Mouse (Mus musculus) T-cell, adult 2 months (primary cell): Measurements from ENCODE around the gene Syt16.

Experiments
- DNase-seq: peaks from one replicate; pipeline ENCODE4 v3.0.0; 2022; ENCODE audit warnings: low spot score

Syt16 gene

GRCm38 (mm10) chr12:74108663-74109081 lies 111.2 kb downstream of the Syt16 start:
- DNase-seq = no peak

DNA sequence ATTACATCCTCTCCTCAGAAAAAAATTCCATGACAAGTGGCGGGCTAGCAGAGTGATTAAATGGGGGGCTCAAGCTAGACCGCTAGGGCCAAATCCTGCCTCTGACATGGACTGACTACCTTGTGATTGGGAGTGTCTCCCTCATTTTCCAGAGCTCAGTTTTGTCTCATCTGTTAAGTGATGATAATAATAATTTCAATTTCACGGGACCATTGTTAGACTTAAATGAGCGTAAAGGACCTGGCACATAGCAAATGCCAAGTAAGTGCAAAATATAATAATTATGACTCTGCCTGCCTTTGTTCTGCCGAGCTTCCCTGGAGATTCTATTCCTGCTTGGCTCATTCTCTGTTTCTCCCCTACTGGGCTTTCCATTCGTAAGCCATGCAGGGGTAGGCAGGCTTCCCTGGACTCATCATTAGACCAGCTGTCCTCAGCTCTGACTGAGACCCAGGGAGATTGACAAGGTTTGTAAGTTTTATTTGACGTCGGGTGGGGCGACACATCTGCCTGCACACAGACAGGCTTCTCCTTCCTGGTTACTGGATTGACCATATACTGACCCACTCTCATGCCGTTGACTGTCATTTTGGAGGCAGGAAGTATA lies 112.1 kb downstream of the Syt16 start:
- DNase-seq = no peak

- no peak for DNase-seq
These were observed 119.4 kb downstream of the Syt16 start for GRCm38 (mm10) chr12:74116825-74117224.

- no peak for DNase-seq
These were observed 128.3 kb downstream of the Syt16 start for GRCm38 (mm10) chr12:74125796-74126195.

DNA sequence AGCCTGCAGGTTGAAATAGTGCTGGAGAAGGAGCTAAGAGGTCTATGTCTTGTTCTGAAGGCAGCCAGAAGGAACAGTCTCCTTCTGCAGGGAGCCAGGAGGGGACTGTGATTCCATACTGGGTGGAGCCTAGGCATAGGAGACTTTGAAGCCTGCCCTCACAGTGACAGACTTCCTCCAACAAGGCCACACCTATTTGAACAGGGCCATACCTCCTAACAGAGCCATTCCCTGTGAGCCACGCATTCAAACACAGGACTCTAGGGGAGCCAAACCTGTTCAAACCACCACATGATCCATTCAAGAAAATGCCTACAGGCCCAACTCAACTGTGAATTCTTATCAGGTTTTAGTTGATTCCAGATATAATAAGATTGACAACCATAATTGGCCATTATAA lies 130.8 kb downstream of the Syt16 start:
- no peak for DNase-seq

GRCm38 (mm10) chr12:74131790-74132189 lies 134.3 kb downstream of the Syt16 start:
- no peak for DNase-seq

- DNase-seq = no peak
These were observed 144.7 kb downstream of the Syt16 start for GRCm38 (mm10) chr12:74142147-74142546.

DNA sequence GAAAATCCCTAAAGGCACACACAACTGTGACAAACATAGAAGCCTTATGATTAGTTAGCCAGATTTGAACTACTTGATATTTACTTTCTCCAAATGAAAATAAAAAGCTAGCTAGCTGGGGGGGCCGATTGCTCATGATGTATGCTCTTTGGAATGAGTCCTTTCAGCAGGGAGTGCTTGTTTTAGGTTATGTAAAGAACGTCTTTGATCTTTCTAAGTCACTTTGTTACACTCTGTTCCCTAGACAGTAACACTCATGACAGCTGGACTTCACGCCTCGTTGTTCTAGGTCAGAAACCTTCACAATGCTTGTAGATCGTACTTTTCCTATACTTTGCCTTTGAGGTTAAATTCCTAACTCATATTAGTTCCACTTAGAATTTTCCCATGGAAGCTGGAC lies 146.9 kb downstream of the Syt16 start:
- no peak for DNase-seq

GRCm38 (mm10) chr12:74160791-74161190 lies 163.3 kb downstream of the Syt16 start:
- no peak for DNase-seq

GRCm38 (mm10) chr12:74163080-74163479 lies 165.6 kb downstream of the Syt16 start:
- DNase-seq = no peak

DNA sequence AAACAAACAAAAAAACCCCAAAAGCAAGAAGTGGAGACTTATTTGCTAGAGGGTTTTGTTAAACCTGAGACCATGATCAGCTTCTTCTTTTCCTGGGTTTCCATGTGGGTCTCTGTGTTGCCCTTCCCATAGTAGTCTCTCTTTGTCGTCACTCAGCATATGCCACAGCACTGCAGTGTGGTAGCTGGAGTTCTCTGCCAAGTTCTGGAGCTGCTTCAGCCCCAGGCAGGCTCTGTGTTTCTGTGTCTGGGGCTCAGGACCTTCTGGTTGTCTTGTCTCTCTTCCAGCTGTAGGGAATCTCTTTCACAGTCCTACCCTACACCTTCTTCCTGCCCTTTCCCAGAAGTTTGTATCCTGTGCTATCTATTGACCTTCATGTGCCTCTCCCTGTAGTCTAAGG lies 173.8 kb downstream of the Syt16 start:
- DNase-seq = no peak

- DNase-seq = no peak
These were observed 176.4 kb downstream of the Syt16 start for GRCm38 (mm10) chr12:74173902-74174301.

- DNase-seq = no peak
These were observed 187.1 kb downstream of the Syt16 start for GRCm38 (mm10) chr12:74184596-74184995.

DNA sequence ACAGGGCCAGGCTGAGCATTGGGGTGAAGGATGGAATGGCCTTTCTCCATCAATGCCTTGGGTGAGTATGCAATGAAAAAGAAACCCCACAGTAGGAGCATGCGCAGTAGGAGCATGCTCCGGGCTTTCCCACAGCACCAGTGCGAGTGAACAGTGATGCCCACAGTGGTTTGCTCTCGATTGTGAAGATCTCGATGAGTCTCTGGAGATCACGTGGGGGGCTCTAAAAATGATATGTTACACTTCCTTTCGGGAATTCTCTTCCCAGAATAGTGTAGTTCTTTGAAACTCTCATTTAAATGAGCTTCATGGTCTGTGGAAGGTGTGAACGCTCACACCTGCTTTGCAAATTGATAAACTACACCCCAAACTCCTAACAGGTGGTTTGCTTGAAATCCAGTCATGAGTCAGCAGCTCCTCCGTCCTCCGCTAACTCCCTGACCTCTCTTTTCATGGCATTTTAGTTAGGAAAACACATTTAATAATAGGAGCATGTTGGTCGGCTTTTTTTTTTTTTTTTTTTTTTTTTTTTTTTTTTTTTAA lies 190.9 kb downstream of the Syt16 start:
- no peak for DNase-seq

DNA sequence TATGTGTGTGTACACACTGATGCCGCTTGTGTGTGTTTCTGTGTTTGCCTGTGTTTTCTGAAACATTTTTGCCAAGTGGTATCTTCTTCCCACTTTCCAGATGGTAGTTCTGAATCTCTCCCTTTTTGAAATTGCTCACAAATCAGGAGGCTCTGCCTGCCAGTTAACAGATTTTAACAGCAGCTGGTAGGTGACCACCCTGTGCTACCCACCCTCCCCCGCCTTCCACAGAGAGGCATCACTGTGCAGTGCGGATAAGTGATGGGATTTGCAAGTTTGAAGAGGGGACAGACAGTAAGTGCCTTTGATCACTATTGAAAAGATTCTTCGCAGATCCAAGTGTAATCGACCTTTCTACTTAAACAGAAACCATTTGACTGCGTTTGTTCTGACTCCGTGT lies 191.4 kb downstream of the Syt16 start:
- no peak for DNase-seq

GRCm38 (mm10) chr12:74189840-74190239 lies 192.4 kb downstream of the Syt16 start:
- no peak for DNase-seq

DNA sequence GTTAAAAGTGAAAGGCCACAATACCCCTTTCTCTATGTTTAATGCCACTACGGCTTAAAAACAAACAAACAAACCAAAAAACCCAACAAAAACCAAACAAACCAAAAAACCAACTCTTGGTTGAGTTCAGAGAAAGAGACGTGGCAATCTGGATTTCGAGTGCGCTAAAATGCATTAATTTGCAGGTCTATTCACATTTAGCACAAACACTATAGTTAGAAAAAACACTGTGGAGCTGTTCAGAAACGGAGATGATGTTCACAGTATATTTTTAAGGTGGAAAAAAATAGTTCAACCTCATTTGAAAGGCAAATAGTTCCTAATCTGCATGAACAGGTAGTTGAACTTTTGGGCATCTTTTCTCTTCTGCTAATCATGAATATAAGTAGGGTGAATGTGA lies 192.8 kb downstream of the Syt16 start:
- no peak for DNase-seq

GRCm38 (mm10) chr12:74192552-74192951 lies 195.1 kb downstream of the Syt16 start:
- DNase-seq = no peak

DNA sequence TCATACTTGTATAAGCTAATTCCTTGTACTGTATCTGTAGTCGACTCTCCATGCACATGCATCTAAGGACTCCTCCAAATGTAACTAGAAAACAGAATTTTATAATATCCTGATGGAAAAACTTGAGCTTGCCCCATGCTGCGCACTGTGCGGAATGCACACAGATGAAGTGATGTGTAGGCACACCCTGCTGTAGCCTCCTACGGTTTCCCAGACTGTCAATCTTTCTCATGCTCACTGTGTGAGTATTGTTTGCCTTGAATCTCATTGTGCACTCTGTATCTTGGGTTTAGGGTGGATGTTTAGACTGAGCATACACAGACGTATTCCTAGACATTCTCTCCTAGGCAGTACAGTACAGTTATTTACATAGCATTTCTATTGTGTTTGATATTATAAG lies 203.9 kb downstream of the Syt16 start:
- no peak for DNase-seq

GRCm38 (mm10) chr12:74202431-74203042 lies 205.1 kb downstream of the Syt16 start:
- DNase-seq = no peak

DNA sequence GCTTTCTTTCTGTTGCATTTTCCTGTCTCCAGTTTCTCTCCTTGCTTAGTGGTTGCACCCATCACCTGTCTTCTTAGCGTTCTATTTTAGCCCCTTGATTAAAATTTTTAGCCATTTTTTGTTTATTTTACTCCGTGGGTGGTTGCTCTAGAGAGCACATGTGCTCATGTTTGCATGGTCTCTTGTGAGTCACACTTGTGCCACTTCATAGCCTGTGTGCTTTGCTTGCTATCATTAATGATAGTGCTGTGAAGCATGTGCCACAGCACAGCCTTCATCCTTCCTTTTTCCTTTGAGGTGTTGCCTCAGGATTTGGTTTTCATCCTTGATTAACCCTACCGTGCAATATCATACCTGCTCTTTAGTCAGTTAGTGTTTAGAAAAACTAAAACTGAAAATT lies 214.7 kb downstream of the Syt16 start:
- no peak for DNase-seq

GRCm38 (mm10) chr12:74216103-74216728 lies 218.8 kb downstream of the Syt16 start:
- no peak for DNase-seq

DNA sequence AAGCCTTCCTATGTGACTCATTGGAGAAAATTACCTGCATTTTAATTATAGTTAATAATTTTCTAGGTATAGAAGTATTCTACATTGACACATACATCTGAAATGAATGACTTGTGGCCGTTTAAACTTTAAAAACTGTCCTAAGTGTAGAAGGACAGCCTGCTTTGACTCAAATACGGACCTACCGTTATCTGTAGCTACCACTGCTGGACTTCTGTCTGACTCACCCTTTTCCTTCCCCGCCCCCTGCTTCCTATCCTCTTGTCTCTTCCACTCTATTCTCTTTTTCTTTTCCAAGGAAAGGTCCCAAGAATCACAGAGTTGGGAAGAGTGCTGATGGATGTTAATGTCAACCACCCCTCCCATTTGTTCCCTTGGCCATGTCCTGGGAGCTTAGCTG lies 222.4 kb downstream of the Syt16 start:
- no peak for DNase-seq
